Mouse (Mus musculus): Measurements from ENCODE around the gene Rab33b. TPM values are rescaled to one million over a fixed set of nuclear protein-coding genes. Genes with fewer than 3 reads are reported as not detected.

Rab33b gene
- total RNA-seq, 2 experiments from 2014 or later: 7.9 to 9.4 TPM

Other genes starting within 250 kb of the Rab33b start
- gene Elf2, start 143.3 kb upstream of the Rab33b start, total RNA-seq (2021): 10 to 100 TPM; 55.6 to 65.7 TPM
- gene Mgarp, start 87.2 kb upstream of the Rab33b start, total RNA-seq (2021): under 1 TPM; 0.23 to 0.31 TPM
- 1,000 to 10,000 TPM; 1,646 to 1,675 TPM for gene Ndufc1, start 74.9 kb upstream of the Rab33b start, total RNA-seq (2021)
- gene Naa15, start 68.8 kb upstream of the Rab33b start, total RNA-seq (2021): 10 to 100 TPM; 41.6 to 47.1 TPM
- gene Setd7, start 77.0 kb downstream of the Rab33b start, total RNA-seq (2021): 10 to 100 TPM; 55.4 to 64.8 TPM
- under 1 TPM; 0.48 to 0.60 TPM for gene Mgst2, start 176.4 kb downstream of the Rab33b start, total RNA-seq (2021)

Data from heart, postnatal 25 days (tissue).